Mouse (Mus musculus) heart, embryonic 12.5 days (tissue): Measurements from ENCODE around the gene Bicdl1. TPM values are rescaled to one million over a fixed set of nuclear protein-coding genes. Genes with fewer than 3 reads are reported as not detected.

Source experiments
- ATAC-seq: fragments of 200-750 bp; cut with Nextera tagmentation; 2 replicates; pipeline ENCODE4 v1.8.0; 2017; ENCODE audit warnings: moderate TSS enrichment, moderate library complexity; ENCODE audit not compliant: insufficient number of reproducible peaks, low FRiP score
- H3K27ac ChIP-seq: fragments of 300-500 bp; sonication (generic); 2 replicates; pipeline ENCODE4 v1.5.1; 2016; ENCODE audit warnings: mild to moderate bottlenecking, moderate library complexity; ENCODE audit not compliant: poor library complexity, severe bottlenecking
- H3K27me3 ChIP-seq: fragments of 300-500 bp; sonication (generic); replicated peaks from 2 replicates; pipeline ENCODE4 v1.6.1; 2016; ENCODE audit warnings: mild to moderate bottlenecking, moderate library complexity
- H3K36me3 ChIP-seq: fragments of 300-500 bp; sonication (generic); 2 replicates; pipeline ENCODE4 v1.6.1; 2016; ENCODE audit warnings: mild to moderate bottlenecking, moderate library complexity
- H3K4me1 ChIP-seq: fragments of 300-500 bp; sonication (generic); replicated peaks from 2 replicates; pipeline ENCODE4 v1.6.1; 2016; ENCODE audit warnings: mild to moderate bottlenecking
- H3K4me2 ChIP-seq: fragments of 300-500 bp; sonication (generic); 2 replicates; pipeline ENCODE4 v1.6.1; 2016; ENCODE audit warnings: mild to moderate bottlenecking, moderate library complexity
- H3K4me3 ChIP-seq: fragments of 300-500 bp; sonication (generic); 2 replicates; pipeline ENCODE4 v1.5.1; 2016; ENCODE audit warnings: mild to moderate bottlenecking
- H3K9ac ChIP-seq: fragments of 300-500 bp; sonication (generic); 2 replicates; pipeline ENCODE4 v1.6.1; 2016; ENCODE audit warnings: mild to moderate bottlenecking, moderate library complexity
- H3K9me3 ChIP-seq: fragments of 300-500 bp; sonication (generic); replicated peaks from 2 replicates; pipeline ENCODE4 v1.6.1; 2016; ENCODE audit warnings: mild to moderate bottlenecking, moderate library complexity
- WGBS: fragments of 180-500 bp; shearing (Covaris S2); methylation state at CpG from one replicate; pipeline ENCODE4 v1.1.7; 2016; 5-methylcytosine and 5-hydroxymethylcytosine counted together
- polyA plus RNA-seq: library from polyadenylated mRNA; unstranded; fragments of >200 nt; fragmentation: Nextera tagmentation; extraction: Ambion mirVana; gene quantifications from 2 replicates; pipeline ENCODE4 v1.2.1, GENCODE M21; 2016

Bicdl1 gene
- polyA plus RNA-seq, 1 experiment from 2014 or later: 5.5 TPM

- ATAC-seq: no peak
- Histone ChIP-seq H3K27ac (no peak overlapping the region), H3K27me3 (no peaks in the 10 kb centered on the region), H3K4me2 (no peak overlapping the region), H3K36me3 (no peaks in the 10 kb centered on the region), H3K4me1 (no peaks in the 10 kb centered on the region), H3K4me3 (no peak overlapping the region), H3K9ac (no peak overlapping the region), H3K9me3 (no peaks in the 10 kb centered on the region)
- 49% methylated on average over 3 of the region's 3 CpGs for WGBS
Observed at GRCm38 (mm10) chr5:115708930-115709329, 22.5 kb downstream of the Bicdl1 start.

GRCm38 (mm10) chr5:115701981-115702380 lies 29.4 kb downstream of the Bicdl1 start:
- Histone ChIP-seq H3K36me3 (no peaks in the 10 kb centered on the region), H3K4me3 (no peak overlapping the region), H3K9ac (no peak overlapping the region), H3K27me3 (no peaks in the 10 kb centered on the region), H3K4me2 (no peak overlapping the region), H3K4me1 (no peaks in the 10 kb centered on the region), H3K27ac (no peak overlapping the region), H3K9me3 (no peaks in the 10 kb centered on the region)
- ATAC-seq: no peak
- 63% methylated on average over 3 of the region's 3 CpGs for WGBS

DNA sequence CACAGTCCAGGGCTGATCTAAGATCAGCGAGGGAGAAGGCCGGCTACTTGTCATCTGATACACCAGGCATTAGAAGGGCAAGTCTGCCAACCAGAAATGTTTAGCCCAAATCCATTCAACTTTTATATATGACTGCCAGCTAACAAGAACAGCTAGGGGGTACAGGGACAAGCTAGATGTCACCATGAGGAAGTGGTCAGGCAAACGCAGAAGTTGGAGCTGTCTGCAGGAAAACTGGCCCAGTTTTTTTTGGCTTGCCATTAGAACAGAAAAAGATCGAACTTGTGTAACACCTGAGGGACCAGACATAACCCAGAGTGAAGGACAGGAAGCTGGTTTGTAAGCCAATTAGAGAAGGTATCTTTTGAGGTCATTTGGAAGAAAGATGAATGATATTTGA lies 30.2 kb downstream of the Bicdl1 start:
- H3K9me3 ChIP-seq: no peaks in the 10 kb centered on the region
- H3K36me3 ChIP-seq: no peaks in the 10 kb centered on the region
- ATAC-seq: no peak
- no peak overlapping the region for H3K9ac ChIP-seq
- no peaks in the 10 kb centered on the region for H3K27me3 ChIP-seq
- H3K4me1 ChIP-seq: no peaks in the 10 kb centered on the region
- no peak overlapping the region for H3K27ac ChIP-seq
- H3K4me3 ChIP-seq: no peak overlapping the region
- no peak overlapping the region for H3K4me2 ChIP-seq
- 75% methylated on average over 4 of the region's 4 CpGs for WGBS

DNA sequence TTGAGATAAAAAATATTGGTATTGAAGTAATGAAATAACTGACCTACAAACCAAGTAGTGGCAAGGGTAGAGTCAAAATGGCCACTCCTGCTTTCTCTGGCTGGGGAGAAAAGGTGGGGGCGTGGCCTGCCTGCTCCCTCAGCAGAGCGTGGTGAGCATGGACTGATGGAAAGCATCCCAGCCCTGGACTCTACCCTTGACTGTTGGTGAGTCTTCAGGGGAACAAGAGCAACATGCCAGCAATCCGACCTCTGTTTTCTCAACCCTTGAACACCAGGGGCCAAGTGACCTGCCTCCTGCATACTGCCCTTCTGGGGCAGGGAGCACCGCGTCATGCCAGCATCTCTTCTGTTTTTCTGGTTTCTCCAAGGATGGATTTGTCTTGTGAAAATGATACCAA lies 34.6 kb downstream of the Bicdl1 start:
- Histone ChIP-seq H3K27ac (no peak overlapping the region), H3K36me3 (no peaks in the 10 kb centered on the region), H3K9me3 (no peaks in the 10 kb centered on the region), H3K4me1 (no peaks in the 10 kb centered on the region), H3K9ac (no peak overlapping the region), H3K27me3 (no peaks in the 10 kb centered on the region), H3K4me3 (no peak overlapping the region), H3K4me2 (no peak overlapping the region)
- WGBS: 75% methylated on average over 5 of the region's 5 CpGs
- ATAC-seq: no peak

- H3K4me1 ChIP-seq: no peaks in the 10 kb centered on the region
- H3K27me3 ChIP-seq: no peaks in the 10 kb centered on the region
- no peaks in the 10 kb centered on the region for H3K36me3 ChIP-seq
- no peak for ATAC-seq
- no peaks in the 10 kb centered on the region for H3K9me3 ChIP-seq
- no peak overlapping the region for H3K27ac ChIP-seq
- WGBS: 79% methylated on average over 6 of the region's 6 CpGs
- no peak overlapping the region for H3K4me2 ChIP-seq
- no peak overlapping the region for H3K9ac ChIP-seq
- H3K4me3 ChIP-seq: no peak overlapping the region
Observed at GRCm38 (mm10) chr5:115695191-115695770, 36.1 kb downstream of the Bicdl1 start.

DNA sequence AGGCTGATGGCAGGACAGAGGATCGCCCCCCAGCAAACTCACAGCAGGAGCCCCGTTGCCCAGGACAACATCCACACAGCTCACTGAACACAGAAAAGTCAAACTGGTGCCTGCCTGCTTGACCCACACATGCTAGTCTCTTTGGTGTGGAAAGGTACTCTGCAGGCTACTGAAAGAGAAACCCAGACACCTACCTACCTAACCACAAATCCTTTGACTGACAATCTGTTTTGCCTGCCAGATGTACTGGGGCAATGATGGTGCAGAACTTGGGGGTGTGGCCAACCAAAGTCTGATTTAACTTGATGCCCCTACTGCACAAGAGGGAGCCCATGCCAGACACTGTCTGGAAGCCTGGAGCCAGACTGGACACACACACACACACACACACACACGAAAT lies 38.1 kb downstream of the Bicdl1 start:
- Histone ChIP-seq H3K4me3 (no peak overlapping the region), H3K27ac (no peak overlapping the region), H3K9me3 (no peaks in the 10 kb centered on the region), H3K4me2 (no peak overlapping the region), H3K36me3 (no peaks in the 10 kb centered on the region), H3K4me1 (no peaks in the 10 kb centered on the region), H3K9ac (no peak overlapping the region), H3K27me3 (no peaks in the 10 kb centered on the region)
- WGBS: 55% methylated on average over 3 of the region's 3 CpGs
- no peak for ATAC-seq

GRCm38 (mm10) chr5:115686716-115687115 lies 44.7 kb downstream of the Bicdl1 start:
- H3K9ac ChIP-seq: no peak overlapping the region
- H3K27ac ChIP-seq: no peak overlapping the region
- no peak overlapping the region for H3K4me2 ChIP-seq
- no peak overlapping the region for H3K4me3 ChIP-seq
- WGBS: 66% methylated on average over 7 of the region's 7 CpGs
- H3K27me3 ChIP-seq: no peaks in the 10 kb centered on the region
- no peaks in the 10 kb centered on the region for H3K36me3 ChIP-seq
- H3K4me1 ChIP-seq: no peaks in the 10 kb centered on the region
- no peaks in the 10 kb centered on the region for H3K9me3 ChIP-seq
- ATAC-seq: no peak

DNA sequence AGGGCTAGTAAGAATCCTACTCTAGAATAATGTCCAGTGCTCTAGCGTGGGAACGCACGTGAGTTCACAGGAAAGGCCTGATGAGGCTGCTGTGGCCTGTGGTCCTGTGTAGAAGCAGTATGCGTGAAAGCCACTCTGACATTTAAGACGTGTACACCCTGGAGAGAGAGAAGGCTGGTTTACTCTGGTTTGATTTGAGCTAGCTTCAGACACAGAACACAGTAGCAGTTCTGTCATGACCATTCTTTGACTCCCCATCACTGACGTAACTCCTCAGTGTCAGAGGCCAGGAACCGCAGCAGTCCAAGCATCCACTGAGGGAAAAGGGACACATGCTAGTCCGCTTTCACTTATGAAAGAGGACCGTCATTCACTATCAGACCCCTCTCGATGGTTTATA lies 46.3 kb downstream of the Bicdl1 start:
- Histone ChIP-seq H3K9me3 (no peaks in the 10 kb centered on the region), H3K27ac (no peak overlapping the region), H3K4me1 (no peaks in the 10 kb centered on the region), H3K27me3 (no peaks in the 10 kb centered on the region), H3K36me3 (no peaks in the 10 kb centered on the region), H3K4me2 (no peak overlapping the region), H3K9ac (no peak overlapping the region), H3K4me3 (no peak overlapping the region)
- ATAC-seq: no peak
- WGBS: 84% methylated on average over 10 of the region's 10 CpGs

GRCm38 (mm10) chr5:115671846-115672245 lies 59.6 kb downstream of the Bicdl1 start:
- H3K4me1 ChIP-seq: peaks cover 8% of the 10 kb centered on the region
- H3K9me3 ChIP-seq: no peaks in the 10 kb centered on the region
- H3K27ac ChIP-seq: no peak overlapping the region
- H3K9ac ChIP-seq: no peak overlapping the region
- no peak for ATAC-seq
- WGBS: 75% methylated on average over 8 of the region's 8 CpGs
- no peak overlapping the region for H3K4me3 ChIP-seq
- peaks cover 23% of the 10 kb centered on the region; the same call in 1 of the 2 replicates for H3K27me3 ChIP-seq
- H3K36me3 ChIP-seq: no peaks in the 10 kb centered on the region
- H3K4me2 ChIP-seq: no peak overlapping the region

GRCm38 (mm10) chr5:115670406-115670805 lies 61.0 kb downstream of the Bicdl1 start:
- Histone ChIP-seq H3K27me3 (peaks cover 30% of the 10 kb centered on the region; the same call in 1 of the 2 replicates), H3K36me3 (no peaks in the 10 kb centered on the region), H3K9me3 (no peaks in the 10 kb centered on the region), H3K27ac (no peak overlapping the region), H3K4me2 (no peak overlapping the region), H3K9ac (no peak overlapping the region), H3K4me1 (peaks cover 8% of the 10 kb centered on the region), H3K4me3 (no peak overlapping the region)
- WGBS: 26% methylated on average over 2 of the region's 2 CpGs
- no peak for ATAC-seq

GRCm38 (mm10) chr5:115669974-115670373 lies 61.4 kb downstream of the Bicdl1 start:
- H3K27me3 ChIP-seq: peaks cover 30% of the 10 kb centered on the region; the same call in 1 of the 2 replicates
- no peak for ATAC-seq
- H3K27ac ChIP-seq: no peak overlapping the region
- no peaks in the 10 kb centered on the region for H3K9me3 ChIP-seq
- 72% methylated on average over 11 of the region's 11 CpGs for WGBS
- H3K4me3 ChIP-seq: no peak overlapping the region
- H3K4me1 ChIP-seq: peaks cover 8% of the 10 kb centered on the region
- no peak overlapping the region for H3K4me2 ChIP-seq
- no peaks in the 10 kb centered on the region for H3K36me3 ChIP-seq
- no peak overlapping the region for H3K9ac ChIP-seq

DNA sequence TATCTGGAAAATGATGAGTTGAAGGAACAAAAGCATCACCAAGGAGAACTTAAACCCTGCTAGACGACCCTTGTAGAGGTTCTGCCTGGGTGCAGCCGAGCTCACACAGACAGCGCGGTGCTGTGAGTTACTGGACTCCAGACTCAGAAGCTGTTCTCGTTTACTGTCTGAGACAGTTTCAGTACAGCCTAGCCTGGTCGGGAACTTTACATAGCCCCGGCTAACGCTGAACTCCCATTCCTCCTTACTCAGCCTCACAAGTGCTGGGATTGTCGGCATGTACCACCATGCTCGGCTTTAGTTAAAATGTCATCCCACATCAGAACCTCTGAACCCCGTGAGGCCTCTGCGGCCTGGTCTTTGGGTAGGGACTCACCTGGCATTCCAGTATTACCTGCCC lies 62.4 kb downstream of the Bicdl1 start:
- H3K4me2 ChIP-seq: no peak overlapping the region
- no peak overlapping the region for H3K27ac ChIP-seq
- peaks cover 8% of the 10 kb centered on the region for H3K4me1 ChIP-seq
- H3K27me3 ChIP-seq: peaks cover 30% of the 10 kb centered on the region; the same call in 1 of the 2 replicates
- H3K36me3 ChIP-seq: no peaks in the 10 kb centered on the region
- no peak for ATAC-seq
- no peak overlapping the region for H3K9ac ChIP-seq
- no peak overlapping the region for H3K4me3 ChIP-seq
- WGBS: 80% methylated on average over 12 of the region's 12 CpGs
- H3K9me3 ChIP-seq: no peaks in the 10 kb centered on the region
